Mouse (Mus musculus): ENCODE results near the gene Tgfbr3. TPM values are rescaled to one million over a fixed set of nuclear protein-coding genes. Genes with fewer than 3 reads are reported as not detected.
"Not testable (repeated sequence)": the region's sequence is repeated elsewhere in the genome, so short reads cannot be mapped to it uniquely, and the experiment has no call there.

Gene Tgfbr3
- polyA plus RNA-seq, 1 experiment from 2014 or later, result 38.2 TPM

DNA sequence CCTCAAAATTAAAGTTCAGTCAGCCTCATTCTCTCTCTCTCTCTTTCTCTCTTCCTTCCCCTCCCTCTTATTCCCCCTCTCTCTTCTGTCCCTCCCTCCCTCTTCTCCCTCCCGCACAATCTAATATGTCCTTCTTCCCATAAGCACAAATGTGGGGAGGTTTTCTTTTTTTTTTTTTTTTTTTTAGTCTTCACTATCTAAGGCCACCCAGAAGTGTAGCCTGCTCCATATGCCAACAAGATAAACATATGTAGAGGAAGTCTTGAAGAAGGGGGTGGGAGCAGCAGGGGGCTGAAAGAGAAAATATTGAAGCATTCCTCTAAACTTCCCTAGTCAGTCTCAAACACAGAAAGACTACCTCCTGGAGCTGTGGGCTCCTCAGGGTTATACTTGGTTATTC, 37.0 kb downstream of the Tgfbr3 start:
- DNase-seq (ENCODE audit: low spot score) (no peak), ATAC-seq (replicated peaks; ENCODE audit: low FRiP score) (peak; percentile 83)
- WGBS, result 20% methylated on average over 1 of the region's 1 CpGs
- H3K9me3 ChIP-seq (ENCODE audit: control insufficient read depth, low read length), result no peaks in the 10 kb centered on the region
- H3K27me3 ChIP-seq (replicated peaks; ENCODE audit: control insufficient read depth, insufficient read depth, low read length), result no peaks in the 10 kb centered on the region
- no peak overlapping the region for H3K4me3 ChIP-seq (ENCODE audit: low read depth, low read length)
- H3K27ac ChIP-seq (ENCODE audit: low read depth, low read length), result peak overlapping the region; percentile 59; the same call in 1 of the 2 replicates
- no peak overlapping the region for H3K9ac ChIP-seq (ENCODE audit: low read depth, low read length)
- peaks cover 32% of the 10 kb centered on the region for H3K4me1 ChIP-seq (replicated peaks; ENCODE audit: control insufficient read depth, insufficient read depth, low read length)
- H3K4me2 ChIP-seq, result peak overlapping the region; percentile 31
- peaks cover 2% of the 10 kb centered on the region; the same call in 1 of the 2 replicates for H3K36me3 ChIP-seq (ENCODE audit: control insufficient read depth, insufficient read depth, low read length)

DNA sequence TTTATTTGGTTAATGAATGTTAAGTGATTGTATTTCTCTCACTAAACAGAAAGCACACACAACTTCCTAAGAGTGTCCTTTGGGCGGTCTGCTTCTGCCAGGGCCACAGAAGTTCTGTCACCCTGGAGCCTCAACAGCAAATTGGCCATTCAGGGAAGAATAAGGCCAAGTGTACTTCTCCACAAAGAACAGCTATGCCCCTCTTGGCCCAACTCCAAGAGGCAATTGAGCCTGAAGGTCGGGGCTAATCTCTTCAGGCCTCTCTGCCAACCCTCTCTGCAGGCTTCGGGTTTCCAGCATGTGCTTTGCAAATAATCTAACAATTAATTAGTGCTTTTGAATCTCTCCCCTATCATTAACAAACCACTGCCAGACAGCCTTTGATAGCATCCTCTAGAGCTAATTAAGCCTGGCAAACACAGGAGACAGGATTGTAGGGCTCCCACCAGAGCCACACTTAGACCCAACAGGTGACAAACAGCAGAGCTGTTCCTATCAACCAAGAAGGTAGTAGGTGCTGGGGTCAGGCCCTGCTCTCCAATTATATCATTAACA, 37.6 kb downstream of the Tgfbr3 start:
- ATAC-seq (replicated peaks; ENCODE audit: low FRiP score), result 0 out of 2 replicates have a peak, but pooled peaks have one; percentile 24
- Histone ChIP-seq H3K27ac (ENCODE audit: low read depth, low read length) (peak overlapping the region; percentile 44), H3K4me1 (replicated peaks; ENCODE audit: control insufficient read depth, insufficient read depth, low read length) (peaks cover 32% of the 10 kb centered on the region), H3K36me3 (ENCODE audit: control insufficient read depth, insufficient read depth, low read length) (peaks cover 2% of the 10 kb centered on the region; the same call in 1 of the 2 replicates), H3K9me3 (ENCODE audit: control insufficient read depth, low read length) (no peaks in the 10 kb centered on the region), H3K9ac (ENCODE audit: low read depth, low read length) (peak overlapping the region; percentile 2; the same call in 1 of the 2 replicates), H3K4me2 (0 out of 2 replicates have a peak overlapping the region, but pooled peaks have one; percentile 26), H3K4me3 (ENCODE audit: low read depth, low read length) (no peak overlapping the region), H3K27me3 (replicated peaks; ENCODE audit: control insufficient read depth, insufficient read depth, low read length) (no peaks in the 10 kb centered on the region)
- DNase-seq (ENCODE audit: low spot score), result no peak
- WGBS, result 26% methylated on average over 3 of the region's 3 CpGs

GRCm38 (mm10) chr5:107250548-107251272, 38.7 kb downstream of the Tgfbr3 start:
- WGBS, result 47% methylated on average over 19 of the region's 19 CpGs
- DNase-seq (ENCODE audit: low spot score), result no peak
- Histone ChIP-seq H3K27me3 (replicated peaks; ENCODE audit: control insufficient read depth, insufficient read depth, low read length) (no peaks in the 10 kb centered on the region), H3K4me3 (ENCODE audit: low read depth, low read length) (peak overlapping the region; percentile 12; the same call in 1 of the 2 replicates), H3K36me3 (ENCODE audit: control insufficient read depth, insufficient read depth, low read length) (peaks cover 2% of the 10 kb centered on the region; the same call in 1 of the 2 replicates), H3K9ac (ENCODE audit: low read depth, low read length) (no peak overlapping the region), H3K4me1 (replicated peaks; ENCODE audit: control insufficient read depth, insufficient read depth, low read length) (peaks cover 32% of the 10 kb centered on the region), H3K27ac (ENCODE audit: low read depth, low read length) (no peak overlapping the region), H3K4me2 (peak overlapping the region; percentile 26), H3K9me3 (ENCODE audit: control insufficient read depth, low read length) (0 out of 2 replicates have a peak, but pooled peaks cover 2% of the 10 kb centered on the region)
- ATAC-seq (replicated peaks; ENCODE audit: low FRiP score), result peak; percentile 58

DNA sequence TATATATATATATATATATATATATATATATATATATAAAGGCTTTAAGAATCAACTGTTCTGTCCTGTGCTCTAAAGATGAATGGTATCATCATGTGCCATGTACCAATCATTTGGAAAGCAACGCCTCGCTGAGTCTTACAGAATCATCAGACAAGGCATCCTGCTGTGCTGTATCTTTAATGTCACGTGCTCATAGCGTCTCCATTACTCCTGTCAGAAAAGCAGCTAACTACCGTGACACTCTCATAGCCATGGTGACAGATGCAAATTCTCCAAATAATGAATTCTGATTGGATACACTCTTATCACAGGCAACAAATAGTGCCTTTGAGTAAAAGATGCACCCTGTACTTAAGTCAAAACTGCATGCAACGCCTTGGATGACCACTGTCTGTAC, 40.7 kb downstream of the Tgfbr3 start:
- H3K4me2 ChIP-seq, result no peak overlapping the region
- H3K4me1 ChIP-seq (replicated peaks; ENCODE audit: control insufficient read depth, insufficient read depth, low read length), result peaks cover 43% of the 10 kb centered on the region
- H3K36me3 ChIP-seq (ENCODE audit: control insufficient read depth, insufficient read depth, low read length), result peaks cover under 1% of the 10 kb centered on the region; the same call in 1 of the 2 replicates
- 0 out of 2 replicates have a peak, but pooled peaks cover 2% of the 10 kb centered on the region for H3K9me3 ChIP-seq (ENCODE audit: control insufficient read depth, low read length)
- no peak for DNase-seq (ENCODE audit: low spot score)
- 83% methylated on average over 6 of the region's 6 CpGs for WGBS
- H3K27me3 ChIP-seq (replicated peaks; ENCODE audit: control insufficient read depth, insufficient read depth, low read length), result no peaks in the 10 kb centered on the region
- no peak overlapping the region for H3K9ac ChIP-seq (ENCODE audit: low read depth, low read length)
- no peak overlapping the region for H3K4me3 ChIP-seq (ENCODE audit: low read depth, low read length)
- ATAC-seq (replicated peaks; ENCODE audit: low FRiP score), result no peak
- H3K27ac ChIP-seq (ENCODE audit: low read depth, low read length), result no peak overlapping the region

- H3K4me1 ChIP-seq (replicated peaks; ENCODE audit: control insufficient read depth, insufficient read depth, low read length), result peaks cover 43% of the 10 kb centered on the region
- not testable (repeated sequence) for H3K4me3 ChIP-seq (ENCODE audit: low read depth, low read length); ATAC-seq (replicated peaks; ENCODE audit: low FRiP score); H3K36me3 ChIP-seq (ENCODE audit: control insufficient read depth, insufficient read depth, low read length); H3K9ac ChIP-seq (ENCODE audit: low read depth, low read length); DNase-seq (ENCODE audit: low spot score); H3K27ac ChIP-seq (ENCODE audit: low read depth, low read length); H3K9me3 ChIP-seq (ENCODE audit: control insufficient read depth, low read length); H3K4me2 ChIP-seq; H3K27me3 ChIP-seq (replicated peaks; ENCODE audit: control insufficient read depth, insufficient read depth, low read length)
- 87% methylated on average over 11 of the region's 11 CpGs for WGBS
Observed at GRCm38 (mm10) chr5:107248302-107248701, 41.1 kb downstream of the Tgfbr3 start.

GRCm38 (mm10) chr5:107247786-107248185, 41.6 kb downstream of the Tgfbr3 start:
- Histone ChIP-seq H3K9me3 (ENCODE audit: control insufficient read depth, low read length) (0 out of 2 replicates have a peak, but pooled peaks cover 2% of the 10 kb centered on the region), H3K27me3 (replicated peaks; ENCODE audit: control insufficient read depth, insufficient read depth, low read length) (no peaks in the 10 kb centered on the region), H3K27ac (ENCODE audit: low read depth, low read length) (no peak overlapping the region), H3K9ac (ENCODE audit: low read depth, low read length) (no peak overlapping the region), H3K4me2 (no peak overlapping the region), H3K36me3 (ENCODE audit: control insufficient read depth, insufficient read depth, low read length) (peaks cover 2% of the 10 kb centered on the region; the same call in 1 of the 2 replicates), H3K4me1 (replicated peaks; ENCODE audit: control insufficient read depth, insufficient read depth, low read length) (peaks cover 43% of the 10 kb centered on the region), H3K4me3 (ENCODE audit: low read depth, low read length) (no peak overlapping the region)
- no peak for ATAC-seq (replicated peaks; ENCODE audit: low FRiP score)
- DNase-seq (ENCODE audit: low spot score), result no peak
- 79% methylated on average over 3 of the region's 3 CpGs for WGBS

- DNase-seq (ENCODE audit: low spot score), result no peak
- 70% methylated on average over 2 of the region's 2 CpGs for WGBS
- peak; percentile 71 for ATAC-seq (replicated peaks; ENCODE audit: low FRiP score)
- Histone ChIP-seq H3K27ac (ENCODE audit: low read depth, low read length) (peak overlapping the region; percentile 40), H3K4me3 (ENCODE audit: low read depth, low read length) (no peak overlapping the region), H3K9me3 (ENCODE audit: control insufficient read depth, low read length) (0 out of 2 replicates have a peak, but pooled peaks cover 2% of the 10 kb centered on the region), H3K36me3 (ENCODE audit: control insufficient read depth, insufficient read depth, low read length) (0 out of 2 replicates have a peak, but pooled peaks cover 2% of the 10 kb centered on the region), H3K27me3 (replicated peaks; ENCODE audit: control insufficient read depth, insufficient read depth, low read length) (no peaks in the 10 kb centered on the region), H3K4me2 (peak overlapping the region; percentile 38), H3K9ac (ENCODE audit: low read depth, low read length) (no peak overlapping the region), H3K4me1 (replicated peaks; ENCODE audit: control insufficient read depth, insufficient read depth, low read length) (peaks cover 32% of the 10 kb centered on the region)
Observed at GRCm38 (mm10) chr5:107243445-107243844, 46.0 kb downstream of the Tgfbr3 start.

DNA sequence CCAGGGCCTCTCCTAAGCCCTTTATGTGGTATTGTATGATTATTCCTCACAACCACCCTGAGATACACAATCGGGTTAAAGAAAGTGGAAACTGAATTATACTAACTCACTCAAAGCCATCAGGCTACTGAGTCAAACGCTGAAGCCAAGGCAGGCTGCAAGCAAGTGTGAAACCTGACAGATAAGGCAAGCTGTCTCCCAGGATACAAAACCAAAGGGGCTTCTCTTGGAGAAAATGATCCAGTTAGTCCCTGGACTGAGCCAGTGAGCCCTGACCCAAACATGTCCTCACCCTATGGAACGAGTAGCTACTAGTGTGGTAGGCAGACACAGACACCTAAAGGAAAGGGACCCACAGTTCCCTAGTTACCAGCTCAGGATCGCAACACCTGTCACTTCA, 46.4 kb downstream of the Tgfbr3 start:
- ATAC-seq (replicated peaks; ENCODE audit: low FRiP score), result peak; percentile 60

More for the DNA sequence above, 46.4 kb downstream of the Tgfbr3 start:
- Histone ChIP-seq H3K9me3 (ENCODE audit: control insufficient read depth, low read length) (0 out of 2 replicates have a peak, but pooled peaks cover 2% of the 10 kb centered on the region), H3K4me3 (ENCODE audit: low read depth, low read length) (no peak overlapping the region), H3K4me2 (peak overlapping the region; percentile 38), H3K9ac (ENCODE audit: low read depth, low read length) (0 out of 2 replicates have a peak overlapping the region, but pooled peaks have one; percentile 10), H3K36me3 (ENCODE audit: control insufficient read depth, insufficient read depth, low read length) (0 out of 2 replicates have a peak, but pooled peaks cover 2% of the 10 kb centered on the region), H3K4me1 (replicated peaks; ENCODE audit: control insufficient read depth, insufficient read depth, low read length) (peaks cover 37% of the 10 kb centered on the region), H3K27ac (ENCODE audit: low read depth, low read length) (peak overlapping the region; percentile 40), H3K27me3 (replicated peaks; ENCODE audit: control insufficient read depth, insufficient read depth, low read length) (no peaks in the 10 kb centered on the region)
- WGBS, result 61% methylated on average over 4 of the region's 4 CpGs
- DNase-seq (ENCODE audit: low spot score), result no peak
